Mouse (Mus musculus) cerebellum, adult 2 months (tissue): ENCODE measurements around the gene Mapre3.

Experiments used
- CTCF ChIP-seq: fragments of 200-500 bp; IDR thresholded peaks from 2 replicates; pipeline ENCODE4 v1.5.1; 2011; ENCODE audit warnings: low read depth, mild to moderate bottlenecking, control low read depth, low read length, moderate library complexity, borderline replicate concordance; ENCODE audit not compliant: insufficient read depth
- POLR2A ChIP-seq: fragments of 200-500 bp; IDR thresholded peaks from 2 replicates; pipeline ENCODE4 v1.6.1; 2011; ENCODE audit warnings: low read length, control low read depth, borderline replicate concordance; ENCODE audit not compliant: insufficient read depth

GRCm38 (mm10) chr5:30908426-30909299, 94.2 kb downstream of the Mapre3 start:
- TF ChIP-seq CTCF: no peak
- no peak for TF ChIP-seq POLR2A
